Mouse (Mus musculus) inflammation-experienced regulatory T-cells, adult 6 months (primary cell): ENCODE measurements around the gene Gm45785. TPM values are rescaled to one million over a fixed set of nuclear protein-coding genes. Genes with fewer than 3 reads are reported as not detected.
"Not testable (repeated sequence)": the region's sequence is repeated elsewhere in the genome, so short reads cannot be mapped to it uniquely, and the experiment has no call there.

Experiments used
- ATAC-seq: one replicate; pipeline ENCODE4 v1.8.0; 2017
- polyA plus RNA-seq, 3 experiments: library from polyadenylated mRNA; unstranded; fragments of 100-300 nt; shearing (Covaris generic); gene quantifications; one replicate each; pipeline ENCODE4 v1.2.1; 2017

Gene Gm45785
- not detected for polyA plus RNA-seq

DNA sequence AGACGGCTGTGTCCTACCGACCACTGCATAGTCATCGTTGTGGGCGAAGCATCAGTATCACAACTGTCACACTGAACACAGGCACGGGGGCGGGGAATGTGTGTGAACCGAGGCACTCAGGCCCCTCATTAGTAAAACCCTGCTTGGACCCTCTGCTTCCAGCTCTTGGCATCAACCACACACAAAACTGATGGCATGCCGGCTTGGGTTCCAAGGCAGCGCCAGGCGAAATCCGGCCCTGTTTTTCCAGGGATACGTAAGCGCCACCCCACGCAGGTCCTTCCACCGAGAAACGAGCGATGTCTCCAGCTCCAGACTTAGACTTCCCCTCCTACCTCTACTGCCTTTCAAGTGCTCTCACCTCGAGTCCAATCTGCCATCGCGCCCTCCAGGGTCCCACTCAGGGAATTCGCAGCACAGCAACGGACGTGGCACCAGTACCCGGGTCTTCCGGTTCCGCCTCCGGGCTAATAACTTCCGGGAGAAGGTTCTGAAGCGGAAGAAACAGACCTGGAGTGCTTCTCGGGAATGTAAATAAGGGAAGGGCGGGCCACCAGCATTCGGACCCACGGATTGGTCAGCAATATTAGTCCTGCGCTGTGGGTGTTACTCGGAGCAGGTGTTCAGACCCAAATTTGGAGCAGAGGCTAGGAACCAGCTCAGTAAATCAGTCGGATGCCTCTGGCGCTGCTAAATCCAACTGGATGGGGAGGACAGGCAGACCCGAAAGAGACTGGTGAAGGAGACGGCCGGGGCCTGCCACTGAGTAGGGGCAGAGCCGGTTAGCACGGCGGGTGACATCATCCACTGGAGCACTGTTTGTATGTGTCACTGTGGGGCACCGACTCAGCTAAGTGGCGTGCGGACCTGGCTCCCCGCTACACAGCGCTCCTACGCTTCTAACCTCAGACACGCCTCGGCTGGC lies at the start of gene Gm45785:
TSS of gene Gm45785 (minus strand) at position 472 of the 925 bp plus-strand sequence.
- ATAC-seq: peak; percentile 71

DNA sequence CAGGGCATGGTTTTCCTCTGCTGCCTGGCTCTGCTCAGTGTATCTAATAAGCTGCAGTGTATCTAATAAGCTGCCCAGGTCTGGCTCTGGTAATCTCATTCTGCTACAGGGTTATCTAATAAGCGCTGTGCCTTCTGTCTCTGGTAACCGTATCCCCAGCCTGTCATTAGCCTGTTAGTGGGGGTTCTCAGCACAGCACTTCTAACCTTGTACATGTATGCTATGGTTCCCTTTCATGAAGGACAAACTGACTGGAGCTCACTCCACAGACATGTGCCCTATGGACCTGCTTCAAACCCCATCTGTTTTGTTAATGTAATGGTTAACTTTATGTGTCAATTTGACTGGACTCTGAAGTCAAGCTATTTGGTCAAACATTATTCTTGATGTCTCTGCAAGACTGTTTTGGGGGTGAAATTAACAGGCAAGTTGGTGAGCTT lies 49.5 kb upstream of the Gm45785 start:
- ATAC-seq: no peak

DNA sequence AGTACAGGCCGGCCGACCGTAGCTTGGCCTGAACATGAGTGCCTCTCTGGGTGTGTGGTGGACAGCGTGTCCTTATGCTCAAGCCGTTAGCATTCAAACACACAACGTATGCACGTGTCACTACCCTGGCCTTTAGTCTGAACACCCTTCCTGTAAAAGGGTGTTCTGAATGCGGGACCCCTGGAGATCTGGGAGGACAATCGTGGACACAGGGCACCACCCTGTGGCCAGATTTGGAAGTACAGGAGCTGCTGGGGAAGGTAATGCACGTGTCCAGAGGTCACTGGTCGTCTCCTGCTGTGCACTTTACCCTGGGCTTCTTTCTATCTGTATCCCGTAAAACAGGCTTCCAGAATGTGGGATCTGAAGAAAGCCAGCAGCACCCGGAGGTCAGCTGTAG lies 47.1 kb upstream of the Gm45785 start:
- ATAC-seq: no peak

DNA sequence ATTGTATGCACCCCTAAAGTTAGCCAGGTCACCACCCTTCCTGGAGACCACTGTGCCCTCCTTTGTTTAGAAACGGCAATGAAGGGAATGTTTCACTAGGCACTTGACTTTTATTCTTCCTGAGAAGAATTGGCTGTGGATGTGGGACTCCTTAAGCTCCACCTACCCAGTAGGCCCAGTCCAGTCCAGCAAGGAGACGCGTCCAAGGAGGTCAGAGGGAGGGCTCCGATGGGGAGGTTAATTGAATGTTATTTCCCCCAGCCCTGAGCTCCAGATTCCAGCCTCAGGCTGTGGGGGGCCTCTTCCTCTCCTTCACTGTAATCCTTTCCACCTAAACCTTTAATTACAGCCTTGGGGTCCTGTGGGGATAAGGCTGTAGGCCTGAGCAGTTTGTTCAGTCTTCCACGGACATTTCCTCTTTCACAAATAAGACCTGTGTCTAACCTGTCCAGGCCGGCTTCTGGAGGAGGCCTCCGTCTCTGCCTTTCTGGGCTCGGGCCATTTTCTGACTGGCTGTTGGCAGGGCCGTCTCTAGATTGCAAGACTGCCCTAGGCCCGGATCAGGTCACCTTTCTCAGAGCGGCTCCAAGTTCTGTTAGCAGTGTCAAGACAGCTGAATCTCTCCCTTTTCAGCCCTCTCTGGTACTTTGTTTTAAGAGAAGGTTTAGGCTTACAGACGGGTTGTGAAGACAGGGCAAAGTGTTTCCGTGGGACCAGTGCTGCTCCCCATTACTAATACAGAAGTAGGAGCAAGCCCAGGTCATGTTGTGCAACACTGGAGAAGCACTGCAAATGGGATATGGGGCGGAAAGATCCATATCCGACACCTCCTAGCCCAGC lies 46.1 kb upstream of the Gm45785 start:
- no peak for ATAC-seq

DNA sequence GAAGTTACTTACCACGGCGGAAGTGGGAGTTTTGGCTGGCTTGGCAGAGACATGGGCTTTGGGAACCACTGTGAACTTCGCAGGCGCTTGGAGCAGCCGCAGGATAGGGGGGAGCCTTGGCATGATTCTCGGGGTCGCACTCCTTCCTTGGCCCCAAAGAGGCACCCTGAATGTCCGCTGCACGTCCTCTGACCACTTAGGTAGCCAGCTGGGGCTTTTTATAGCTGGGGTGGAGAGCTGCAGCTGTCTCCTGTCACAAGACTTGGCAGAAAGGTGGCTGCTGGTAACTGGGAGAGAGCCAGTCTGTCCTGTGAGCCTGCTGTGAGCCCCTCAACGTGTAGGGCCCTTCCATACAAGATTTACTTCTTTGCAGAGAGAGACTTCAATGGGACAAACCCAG lies 44.1 kb upstream of the Gm45785 start, which contains the start of gene Cox8b:
TSS of gene Cox8b (minus strand) at position 227 of the 400 bp plus-strand sequence.
- no peak for ATAC-seq

DNA sequence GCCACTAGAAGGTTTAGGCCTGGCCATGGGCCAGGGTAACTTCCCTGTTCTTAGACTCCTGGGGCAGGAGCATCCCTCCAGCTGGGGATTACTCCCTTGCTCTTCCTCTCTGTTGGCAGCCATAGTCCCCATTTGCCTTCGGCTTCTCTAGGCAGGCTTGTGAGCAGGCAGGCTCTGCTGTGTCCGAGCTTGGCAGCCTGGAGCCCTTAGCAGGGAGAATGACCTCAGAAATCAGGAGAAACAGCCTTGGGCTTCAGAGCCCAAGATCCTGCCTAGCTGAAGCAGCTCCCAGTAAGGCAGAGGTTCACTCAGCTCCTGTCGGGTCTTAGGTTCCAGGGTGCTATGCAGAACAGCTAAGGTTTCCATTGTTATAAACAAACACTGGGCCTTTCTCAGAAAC lies 43.0 kb upstream of the Gm45785 start:
- no peak for ATAC-seq

DNA sequence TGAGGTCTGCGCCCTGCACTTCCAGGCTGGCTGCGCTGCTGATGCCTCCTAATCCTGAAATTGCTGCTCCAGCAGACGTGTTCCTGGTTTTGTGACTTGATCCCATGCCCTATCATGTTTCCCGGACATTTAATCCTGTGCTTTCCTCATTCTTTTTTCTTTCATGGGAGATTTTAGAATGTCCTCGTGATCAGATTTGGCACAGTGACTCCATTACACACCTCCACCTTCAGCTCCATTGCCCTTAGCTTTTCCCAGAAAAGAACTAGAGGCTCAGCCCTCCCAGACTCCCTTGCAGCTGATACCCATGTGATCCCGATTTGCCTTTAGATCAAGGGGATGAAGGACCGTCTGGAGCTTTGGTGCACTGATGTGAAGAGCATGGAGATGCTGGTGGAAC lies 41.7 kb upstream of the Gm45785 start:
- no peak for ATAC-seq

DNA sequence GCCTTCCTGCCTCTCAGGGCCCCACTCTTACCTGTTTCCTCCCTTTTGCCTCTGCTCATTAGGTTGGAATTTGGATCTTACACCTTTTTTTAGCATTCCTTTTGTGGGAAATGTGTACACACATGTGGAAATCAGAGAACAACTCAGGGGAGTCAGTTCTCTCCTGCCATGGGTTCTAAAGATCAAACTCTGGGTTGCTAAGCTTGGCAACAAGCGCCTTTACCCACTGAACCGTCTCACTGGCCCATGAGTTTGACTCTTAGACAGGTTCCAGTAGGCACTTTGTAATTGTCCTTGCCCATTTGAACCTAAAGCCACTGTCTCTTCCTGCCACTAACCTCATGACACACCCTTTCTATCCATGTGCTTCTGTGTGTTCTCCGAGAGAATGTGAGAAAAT lies 38.5 kb upstream of the Gm45785 start:
- no peak for ATAC-seq

DNA sequence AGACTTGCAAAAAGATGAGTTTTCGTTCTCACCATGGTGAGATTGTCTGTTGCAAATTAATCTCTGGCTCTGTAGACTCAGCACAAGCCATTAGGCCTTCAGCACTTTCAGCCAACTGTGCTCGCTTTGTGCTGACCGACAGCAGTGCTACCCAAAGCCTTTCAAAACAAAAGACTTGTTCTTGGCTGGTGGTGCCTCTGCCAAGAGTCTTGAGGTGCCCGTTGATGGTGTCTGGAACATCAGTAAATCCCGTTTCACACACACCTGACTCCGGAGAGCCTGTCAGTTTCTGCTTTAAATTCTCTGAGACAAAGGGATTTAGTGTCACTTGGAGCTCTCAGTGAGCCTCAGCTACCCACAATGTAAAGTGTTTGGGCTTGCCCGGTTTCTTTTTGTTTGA lies 37.9 kb upstream of the Gm45785 start:
- no peak for ATAC-seq

DNA sequence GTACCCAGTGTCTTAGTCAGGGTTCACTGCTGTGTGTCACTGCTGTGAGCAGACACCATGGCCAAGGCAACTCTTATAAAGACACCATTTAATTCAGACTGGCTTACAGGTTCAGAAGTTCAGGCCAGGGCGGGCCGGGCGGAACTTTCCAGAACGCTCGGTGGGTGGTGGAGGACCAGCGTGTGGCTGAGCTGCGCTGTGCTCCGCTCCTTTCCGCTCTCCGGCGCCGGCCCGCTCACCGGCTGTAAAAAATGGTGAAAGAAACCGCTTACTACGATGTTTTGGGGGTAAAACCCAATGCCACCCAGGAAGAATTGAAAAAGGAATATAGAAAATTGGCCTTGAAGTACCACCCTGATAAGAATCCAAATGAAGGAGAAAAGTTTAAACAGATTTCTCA lies 34.5 kb upstream of the Gm45785 start:
- not testable (repeated sequence) for ATAC-seq

DNA sequence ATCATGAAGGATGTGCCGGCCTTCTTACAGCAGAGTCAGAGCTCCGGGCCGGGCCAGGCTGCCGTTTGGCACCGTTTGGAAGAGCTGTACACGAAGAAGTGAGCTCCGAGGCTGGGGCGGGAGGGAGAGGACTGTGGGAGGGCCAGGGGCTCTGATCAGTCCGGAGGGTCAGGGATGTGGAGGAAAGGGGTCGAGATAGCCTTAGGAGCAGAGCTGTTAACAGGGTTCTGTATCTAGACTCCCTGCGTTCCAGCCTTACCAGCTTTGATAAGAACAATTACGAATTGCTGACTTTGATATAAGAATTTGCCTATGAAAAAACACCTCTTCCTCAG lies 26.3 kb upstream of the Gm45785 start:
- no peak for ATAC-seq

DNA sequence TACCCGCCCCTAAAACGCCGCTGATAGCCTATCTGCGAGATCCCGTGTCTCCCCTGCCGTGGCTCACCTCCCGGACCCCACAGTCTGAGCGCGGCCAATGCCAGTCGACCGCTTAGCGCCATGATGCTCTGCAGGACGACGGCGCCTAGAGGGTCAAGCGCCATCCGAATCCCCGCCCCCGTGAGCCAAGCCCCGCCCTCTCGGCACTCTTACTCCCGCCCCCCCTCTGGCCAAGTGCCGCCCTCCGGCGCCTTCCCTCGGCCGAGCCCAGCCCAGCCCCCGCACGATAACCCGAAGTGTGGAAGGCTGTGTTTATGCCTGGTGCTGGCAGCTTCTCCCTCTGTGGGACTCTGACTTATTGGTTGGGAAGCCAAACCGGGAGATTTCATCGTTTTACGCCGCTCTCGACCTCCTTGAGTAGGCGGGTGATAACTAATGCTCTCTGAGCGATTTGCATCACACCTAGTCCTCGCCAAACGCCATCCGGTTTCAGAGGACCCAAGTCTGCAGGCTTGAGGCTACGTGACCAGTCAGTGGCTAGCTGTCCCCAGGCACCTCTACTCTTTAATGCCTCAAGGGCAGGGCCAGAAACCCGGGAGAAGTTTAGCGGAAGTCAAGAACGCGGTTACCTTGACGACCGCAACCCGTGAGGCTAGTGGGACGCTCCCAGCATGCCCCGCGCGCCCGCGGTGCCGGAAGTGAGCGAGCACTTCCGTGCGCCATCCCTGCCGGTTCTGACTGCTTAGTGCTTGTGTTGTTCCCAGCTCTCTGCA lies 25.8 kb upstream of the Gm45785 start, which contains the start of the genes Psmd13 and Sirt3:
TSS of gene Psmd13 (plus strand) at position 273 of the 773 bp plus-strand sequence.
TSS of gene Sirt3 (minus strand) at position 614 of the 773 bp plus-strand sequence.
- peak; percentile 96 for ATAC-seq

DNA sequence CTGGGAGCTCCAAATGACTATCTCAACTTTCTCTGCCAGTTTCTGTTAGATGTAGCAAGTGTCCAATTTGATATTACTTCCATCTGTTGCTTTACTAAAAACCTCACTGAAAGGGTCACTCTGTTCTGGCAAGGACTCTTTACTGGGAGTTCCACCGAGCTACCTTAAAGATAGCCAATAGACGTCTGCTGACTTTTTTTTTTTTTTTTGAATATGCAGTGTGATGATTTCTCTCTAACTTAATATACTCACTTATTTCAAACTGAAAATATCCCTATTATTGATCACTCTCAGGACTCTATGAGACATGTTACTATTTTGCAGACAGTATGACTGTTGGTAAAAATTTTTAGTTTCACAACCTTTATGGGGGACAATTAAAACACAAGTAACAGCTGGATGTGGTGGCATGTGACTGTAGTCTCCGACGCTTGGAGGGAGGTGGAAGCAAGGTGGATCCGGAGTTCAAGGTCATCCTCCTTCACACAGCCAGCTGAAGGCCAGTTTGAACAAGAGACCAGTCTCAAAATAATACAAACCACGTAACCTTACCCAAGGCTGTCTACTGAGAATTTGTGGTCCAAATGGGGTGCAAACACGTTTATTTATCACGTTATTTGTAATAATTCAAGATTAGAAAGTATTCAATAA lies 24.9 kb upstream of the Gm45785 start:
- ATAC-seq: no peak

DNA sequence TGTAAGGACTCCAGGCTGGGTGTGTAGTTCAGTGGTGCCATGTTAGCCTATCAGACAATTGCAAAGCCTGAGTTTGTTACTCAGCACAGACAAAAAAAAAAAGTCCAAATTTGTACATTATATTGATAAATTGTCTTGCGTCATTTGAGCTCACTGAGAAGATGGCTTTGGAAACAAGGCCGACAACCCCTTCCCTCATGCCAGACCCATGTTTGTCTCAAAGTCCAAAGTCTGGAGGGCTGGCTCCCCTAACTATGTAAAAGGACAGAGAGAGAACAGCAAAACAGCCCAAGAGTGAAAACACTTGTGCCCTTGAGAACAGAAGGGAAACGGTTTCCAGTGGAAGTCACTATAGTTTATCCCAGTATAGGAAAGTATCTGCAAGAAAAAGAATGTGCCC lies 24.3 kb upstream of the Gm45785 start:
- ATAC-seq: no peak

DNA sequence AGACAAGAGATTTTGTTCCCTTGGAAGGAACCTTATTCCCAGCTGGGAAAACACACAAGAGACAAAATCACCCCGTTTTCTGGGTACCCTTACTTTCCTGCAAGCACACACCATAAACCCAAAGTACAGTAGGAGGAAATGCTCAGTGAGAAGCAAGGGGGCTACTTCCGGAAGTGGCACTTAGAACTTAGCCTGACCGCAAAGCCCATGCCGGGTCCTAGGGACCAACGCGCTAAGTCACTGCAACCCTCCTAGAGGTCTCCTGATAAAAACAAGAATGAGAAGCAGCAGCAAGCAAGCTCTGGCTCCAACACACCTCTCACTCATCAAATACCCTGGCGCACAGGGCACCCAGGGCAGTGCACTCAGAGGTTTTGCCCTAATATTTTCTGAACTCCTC lies 23.2 kb upstream of the Gm45785 start:
- no peak for ATAC-seq

DNA sequence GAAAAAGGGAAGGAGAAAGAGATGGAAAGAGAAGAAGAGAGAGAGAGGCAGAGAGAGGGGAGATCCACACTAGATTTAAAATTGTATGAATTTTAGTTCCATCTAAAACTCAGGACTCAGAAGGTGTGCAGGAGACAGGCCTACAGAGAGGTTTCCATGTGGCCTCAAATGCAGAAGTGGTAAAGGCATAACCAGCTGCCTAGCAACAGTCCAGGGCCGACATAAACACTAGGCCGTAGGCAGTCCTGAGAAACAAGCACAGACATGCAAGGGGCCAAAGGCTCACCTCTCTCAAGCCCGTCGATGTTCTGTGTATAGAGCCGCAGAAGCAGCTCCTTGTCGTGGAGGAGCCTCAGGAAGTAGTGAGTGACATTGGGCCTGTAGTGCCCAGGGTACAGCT lies 21.2 kb upstream of the Gm45785 start:
- no peak for ATAC-seq

DNA sequence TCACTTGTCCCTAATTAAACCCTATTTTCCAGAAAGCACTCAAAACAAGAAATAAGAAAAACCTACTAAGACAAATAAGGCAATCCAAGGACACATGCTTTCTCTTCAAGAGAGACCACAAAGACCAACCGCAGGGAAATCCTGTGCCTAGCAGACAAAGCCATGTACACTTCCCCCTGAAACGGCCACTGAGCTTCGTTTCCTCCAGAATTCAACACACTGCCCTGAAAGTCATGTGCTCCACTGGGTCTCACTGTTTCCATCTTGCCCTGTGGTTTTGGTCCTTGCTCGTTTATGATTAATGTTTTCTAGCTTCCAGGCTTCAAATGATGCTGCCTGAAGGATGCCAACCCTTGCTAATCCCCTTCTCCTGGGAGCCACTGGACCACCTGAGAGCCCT lies 18.1 kb upstream of the Gm45785 start:
- no peak for ATAC-seq

DNA sequence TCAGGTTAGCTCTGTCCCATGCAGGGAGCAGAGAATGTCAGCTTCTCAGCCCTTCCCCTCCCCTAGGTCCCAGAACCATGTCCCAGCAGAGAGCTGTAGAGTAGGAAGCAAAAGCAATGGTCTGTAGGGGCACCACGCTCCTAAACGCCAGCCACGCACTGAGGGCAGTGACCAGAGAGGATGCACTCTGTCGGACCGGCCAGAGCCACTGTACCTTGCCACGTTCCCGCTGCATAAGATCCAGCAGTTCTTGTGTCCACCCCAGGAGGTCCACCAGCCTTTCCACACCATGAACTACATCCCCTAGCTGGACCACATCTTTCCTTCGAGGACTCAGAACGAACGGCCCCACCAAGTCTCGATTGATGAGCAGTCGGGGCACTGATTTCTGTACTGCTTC lies 8.6 kb upstream of the Gm45785 start:
- no peak for ATAC-seq

DNA sequence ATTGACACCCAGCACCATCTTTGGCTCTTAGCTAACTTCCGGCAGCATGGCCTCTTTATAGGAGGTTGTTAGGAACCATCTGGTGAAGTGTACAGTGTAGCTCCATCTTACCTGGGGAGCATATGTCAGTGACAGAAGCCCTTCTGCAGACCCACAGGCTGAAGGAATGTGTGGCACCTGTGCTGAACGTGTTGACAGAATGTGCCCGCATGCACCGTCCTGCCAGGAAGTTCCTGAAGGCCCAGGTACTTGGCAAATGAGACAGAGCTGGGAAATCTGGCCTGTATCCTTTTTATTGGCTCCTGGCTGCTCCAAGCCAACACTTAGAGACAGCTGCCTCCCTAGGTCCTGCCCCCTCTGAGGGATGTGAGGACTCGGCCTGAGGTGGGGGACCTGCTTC lies 4.6 kb upstream of the Gm45785 start:
- ATAC-seq: no peak

DNA sequence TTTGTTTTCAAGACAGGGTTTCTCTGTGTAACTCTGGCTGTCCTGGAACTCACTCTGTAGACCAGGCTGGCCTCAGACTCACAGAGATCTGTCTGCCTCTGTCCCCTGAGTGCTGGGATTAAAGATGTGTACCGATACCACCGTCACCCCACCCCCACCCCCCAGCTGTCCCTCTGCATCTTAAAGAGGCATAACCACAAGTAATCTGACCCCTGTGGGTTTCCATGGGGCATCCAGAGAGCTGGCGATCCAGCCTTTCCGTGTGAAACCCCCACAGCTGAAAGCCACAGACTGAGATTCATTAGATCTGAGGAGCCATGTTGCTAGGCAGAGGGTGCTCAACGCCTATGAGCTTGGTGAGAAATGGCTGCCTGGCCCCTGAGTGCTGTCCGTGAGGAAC lies 3.9 kb upstream of the Gm45785 start:
- no peak for ATAC-seq

DNA sequence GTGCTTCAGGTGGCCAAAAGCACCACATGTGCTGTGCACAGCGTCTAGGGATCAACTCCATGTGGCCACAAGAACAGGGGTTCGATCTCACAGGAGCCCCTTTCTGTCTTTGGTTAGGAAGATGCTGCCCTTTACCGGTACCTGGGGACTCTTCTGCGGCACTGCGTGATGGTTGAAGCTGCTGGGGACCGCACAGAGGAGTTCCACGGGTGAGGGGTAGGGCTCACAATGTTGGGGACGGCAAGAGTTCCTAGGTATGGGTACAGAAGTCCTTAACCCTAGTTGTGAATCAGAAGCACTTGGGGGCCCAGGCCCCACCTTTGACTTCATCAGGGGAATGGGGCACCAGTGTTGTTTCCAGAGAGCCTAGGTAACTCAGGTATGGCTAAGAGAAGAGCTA lies 2.6 kb upstream of the Gm45785 start:
- ATAC-seq: no peak
